Mouse (Mus musculus) gastrocnemius, postnatal 36 days (tissue): ENCODE data around the gene Liph. TPM values are rescaled to one million over a fixed set of nuclear protein-coding genes. Genes with fewer than 3 reads are reported as not detected.
"Not testable (repeated sequence)": the region's sequence is repeated elsewhere in the genome, so short reads cannot be mapped to it uniquely, and the experiment has no call there.

Experiments used
- DNase-seq, 2 experiments: peaks; one replicate each; pipeline ENCODE4 v3.0.0; 2022
- intact Hi-C: fragments of 180-260 bp; cut with DNase I; formaldehyde crosslinking; loops from one replicate; pipeline ENCODE4 v1.15.1; 2025
- total RNA-seq, 2 experiments: library from RNA; stranded (reverse); gene quantifications; 2 replicates each; pipeline ENCODE4 v1.2.3; 2021

Liph gene
- total RNA-seq, 2 experiments from 2014 or later: not detected

- DNase-seq: no peak
- intact Hi-C loops: no loop called here
Observed at GRCm38 (mm10) chr16:21983146-21983545, 12.3 kb downstream of the Liph start.

GRCm38 (mm10) chr16:21977347-21977746 lies 18.1 kb downstream of the Liph start:
- intact Hi-C loops: no loop called here
- no peak for DNase-seq

GRCm38 (mm10) chr16:21976203-21976602 lies 19.3 kb downstream of the Liph start:
- intact Hi-C loops: no loop called here
- DNase-seq: no peak

GRCm38 (mm10) chr16:21971446-21971845 lies 24.0 kb downstream of the Liph start:
- intact Hi-C loops: no loop called here
- no peak for DNase-seq

GRCm38 (mm10) chr16:21970536-21970935 lies 24.9 kb downstream of the Liph start:
- intact Hi-C loops: no loop called here
- no peak for DNase-seq

- intact Hi-C loops: no loop called here
Observed at GRCm38 (mm10) chr16:21969874-21970273, 25.6 kb downstream of the Liph start.

GRCm38 (mm10) chr16:21965576-21965975 lies 29.9 kb downstream of the Liph start:
- intact Hi-C loops: no loop called here
- DNase-seq: no peak

More at GRCm38 (mm10) chr16:21969874-21970273, 25.6 kb downstream of the Liph start:
- no peak for DNase-seq

- intact Hi-C loops: no loop called here
- peak in 1 of 2 experiments; percentile 18 for DNase-seq
Observed at GRCm38 (mm10) chr16:21955591-21955990, 39.9 kb downstream of the Liph start.

GRCm38 (mm10) chr16:21946761-21947715 lies 48.4 kb downstream of the Liph start, which contains the start of gene Tmem41a:
TSS of gene Tmem41a (minus strand) at chr16:21947552.
- intact Hi-C loops: loop anchor here (5.0 kb wide), 1 partner anchor 60 kb away; the partner anchor contains the start of gene Senp2

GRCm38 (mm10) chr16:21928471-21928870 lies 67.0 kb downstream of the Liph start:
- intact Hi-C loops: no loop called here
- DNase-seq: no peak

More at GRCm38 (mm10) chr16:21946761-21947715, 48.4 kb downstream of the Liph start, which contains the start of gene Tmem41a:
- peak; percentile 85 to 87 for DNase-seq

GRCm38 (mm10) chr16:21916681-21917080 lies 78.8 kb downstream of the Liph start:
- no peak for DNase-seq

GRCm38 (mm10) chr16:21913347-21913746 lies 82.1 kb downstream of the Liph start:
- intact Hi-C loops: no loop called here

More at GRCm38 (mm10) chr16:21916681-21917080, 78.8 kb downstream of the Liph start:
- intact Hi-C loops: no loop called here

GRCm38 (mm10) chr16:21908906-21909305 lies 86.6 kb downstream of the Liph start:
- DNase-seq, intact Hi-C loops: not testable (repeated sequence)

More at GRCm38 (mm10) chr16:21913347-21913746, 82.1 kb downstream of the Liph start:
- no peak for DNase-seq

GRCm38 (mm10) chr16:21906902-21907301 lies 88.6 kb downstream of the Liph start:
- intact Hi-C loops: no loop called here
- DNase-seq: no peak

- intact Hi-C loops: no loop called here
Observed at GRCm38 (mm10) chr16:21905996-21906395, 89.5 kb downstream of the Liph start.

GRCm38 (mm10) chr16:21904636-21905035 lies 90.8 kb downstream of the Liph start:
- DNase-seq: no peak
- intact Hi-C loops: no loop called here

More at GRCm38 (mm10) chr16:21905996-21906395, 89.5 kb downstream of the Liph start:
- no peak for DNase-seq

Other genes starting within 250 kb of the Liph start
- 1 to 10 TPM; 3.1 to 7.5 TPM for gene Ehhadh, start 207.9 kb downstream of the Liph start, total RNA-seq
- gene Map3k13, start 201.3 kb downstream of the Liph start, total RNA-seq: under 1 TPM; 0.41 to 0.42 TPM
- 1 to 10 TPM; 2.8 to 5.0 TPM for gene Tmem41a, start 48.1 kb downstream of the Liph start, total RNA-seq
- gene Senp2, start 13.8 kb upstream of the Liph start, total RNA-seq: 10 to 100 TPM; 25.3 to 27.4 TPM
- gene Igf2bp2, start 167.6 kb upstream of the Liph start, total RNA-seq: 1 to 10 TPM; 2.1 TPM